Mouse (Mus musculus): ENCODE measurements around the gene Yif1a.

Yif1a gene

GRCm38 (mm10) chr19:5087884-5088728, at the start of gene Yif1a:
Yif1a (plus strand) TSS chr19:5088538.
- DNase-seq (ENCODE audit: inconsistent age in 2 of 2, low spot score in 1 of 2) = peak; percentile 95 to 98

- peak; percentile 92 to 96 for DNase-seq (ENCODE audit: inconsistent age in 2 of 2, low spot score in 1 of 2)
Observed at GRCm38 (mm10) chr19:5038709-5039156, 49.6 kb upstream of the Yif1a start, which contains the start of the genes B4gat1 and AC124502.3. B4gat1 (plus strand) TSS chr19:5038826. AC124502.3 (plus strand) TSS chr19:5038891.

- peak; percentile 47 to 68 for DNase-seq (ENCODE audit: inconsistent age in 2 of 2, low spot score in 1 of 2)
Observed at GRCm38 (mm10) chr19:5039301-5040114, 48.8 kb upstream of the Yif1a start.

DNA sequence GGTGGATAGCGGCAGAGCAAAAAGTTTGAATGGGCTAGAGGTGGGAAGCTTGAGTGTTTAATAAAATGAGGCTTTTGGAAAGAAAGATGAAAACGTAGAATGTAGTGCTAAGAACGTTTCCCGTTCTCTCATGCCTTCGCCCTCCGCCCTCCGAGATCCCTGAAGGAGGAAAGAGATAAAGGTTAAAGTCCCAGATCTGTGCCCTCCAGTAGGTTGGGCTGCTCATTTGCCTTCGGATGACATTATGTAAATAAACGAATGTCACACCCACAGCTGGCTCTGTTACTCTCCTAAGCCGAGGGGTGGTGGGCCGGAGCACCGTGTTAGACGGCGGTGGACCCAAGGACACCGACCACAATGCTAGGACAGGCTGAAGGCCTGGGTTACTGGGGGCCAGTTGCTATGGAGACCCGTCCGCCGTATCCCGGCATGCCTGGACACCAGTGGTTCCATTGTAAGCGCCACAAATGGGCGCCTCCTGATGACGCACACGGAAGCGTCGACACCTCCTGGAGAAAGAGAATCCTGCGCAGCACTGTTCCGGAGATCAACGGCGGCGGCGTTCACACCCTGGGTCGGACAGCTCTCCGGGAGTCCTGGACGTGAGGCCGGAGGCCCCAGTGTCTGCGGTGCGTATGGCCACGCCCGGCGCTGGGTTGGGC, 47.3 kb upstream of the Yif1a start, which contains the start of gene Brms1:
Gene Brms1 (plus strand): TSS at position 493 of the 662 bp plus-strand sequence.
- DNase-seq (ENCODE audit: inconsistent age in 2 of 2, low spot score in 1 of 2) = peak; percentile 92 to 97

GRCm38 (mm10) chr19:5041588-5041987, 46.8 kb upstream of the Yif1a start:
- DNase-seq (ENCODE audit: inconsistent age in 2 of 2, low spot score in 1 of 2) = no peak

DNA sequence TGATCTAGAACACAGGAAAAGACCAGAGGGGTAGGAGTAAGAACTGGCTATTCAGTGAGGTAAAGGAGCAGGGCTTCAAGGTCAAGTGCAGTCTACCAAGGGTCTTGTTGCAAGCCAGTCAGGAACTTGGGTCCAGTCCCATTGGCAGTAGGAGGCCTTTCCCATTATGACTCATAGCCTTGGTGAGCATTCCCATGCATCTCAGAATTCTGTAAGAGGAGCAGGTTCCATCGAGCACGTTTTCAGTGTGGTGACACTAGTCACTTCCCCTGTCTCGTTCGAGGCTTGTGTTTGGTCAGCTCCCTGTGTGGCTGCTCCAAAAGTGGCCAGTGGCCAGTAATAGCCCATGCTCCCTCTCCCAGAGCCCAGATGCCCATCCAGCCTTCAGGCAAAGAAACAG, 42.8 kb upstream of the Yif1a start:
- no peak for DNase-seq (ENCODE audit: inconsistent age in 2 of 2, low spot score in 1 of 2)

- no peak for DNase-seq (ENCODE audit: inconsistent age in 2 of 2, low spot score in 1 of 2)
Observed at GRCm38 (mm10) chr19:5048138-5049056, 39.9 kb upstream of the Yif1a start.

DNA sequence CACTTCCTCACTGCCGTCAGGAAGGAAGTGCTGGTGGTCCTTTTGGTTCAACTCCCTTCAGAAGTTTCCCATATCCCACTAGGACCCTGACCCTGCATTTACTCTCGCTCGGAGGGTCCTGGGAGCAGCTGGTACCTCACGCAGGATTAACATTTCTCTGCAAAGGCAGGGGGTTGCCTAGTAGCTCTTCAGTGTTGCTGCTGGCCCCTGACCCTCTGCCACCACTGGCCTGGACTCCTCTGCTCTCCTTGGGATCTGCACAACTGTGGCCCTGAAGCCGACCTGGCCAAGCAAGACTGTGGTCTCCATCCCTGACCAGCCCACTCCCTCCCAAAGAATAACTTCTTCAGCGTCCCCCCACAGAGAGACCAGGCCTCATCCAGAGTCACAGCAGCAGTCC, 39.0 kb upstream of the Yif1a start:
- no peak for DNase-seq (ENCODE audit: inconsistent age in 2 of 2, low spot score in 1 of 2)

GRCm38 (mm10) chr19:5050047-5050905, 38.1 kb upstream of the Yif1a start, which contains the start of gene Rin1:
Rin1 (plus strand) TSS chr19:5050481.
- peak; percentile 82 to 92 for DNase-seq (ENCODE audit: inconsistent age in 2 of 2, low spot score in 1 of 2)

- peak in 1 of 2 experiments; percentile 48 for DNase-seq (ENCODE audit: inconsistent age in 2 of 2, low spot score in 1 of 2)
Observed at GRCm38 (mm10) chr19:5051031-5051430, 37.3 kb upstream of the Yif1a start.

GRCm38 (mm10) chr19:5051515-5051914, 36.8 kb upstream of the Yif1a start:
- DNase-seq (ENCODE audit: inconsistent age in 2 of 2, low spot score in 1 of 2) = peak in 1 of 2 experiments; percentile 33

DNA sequence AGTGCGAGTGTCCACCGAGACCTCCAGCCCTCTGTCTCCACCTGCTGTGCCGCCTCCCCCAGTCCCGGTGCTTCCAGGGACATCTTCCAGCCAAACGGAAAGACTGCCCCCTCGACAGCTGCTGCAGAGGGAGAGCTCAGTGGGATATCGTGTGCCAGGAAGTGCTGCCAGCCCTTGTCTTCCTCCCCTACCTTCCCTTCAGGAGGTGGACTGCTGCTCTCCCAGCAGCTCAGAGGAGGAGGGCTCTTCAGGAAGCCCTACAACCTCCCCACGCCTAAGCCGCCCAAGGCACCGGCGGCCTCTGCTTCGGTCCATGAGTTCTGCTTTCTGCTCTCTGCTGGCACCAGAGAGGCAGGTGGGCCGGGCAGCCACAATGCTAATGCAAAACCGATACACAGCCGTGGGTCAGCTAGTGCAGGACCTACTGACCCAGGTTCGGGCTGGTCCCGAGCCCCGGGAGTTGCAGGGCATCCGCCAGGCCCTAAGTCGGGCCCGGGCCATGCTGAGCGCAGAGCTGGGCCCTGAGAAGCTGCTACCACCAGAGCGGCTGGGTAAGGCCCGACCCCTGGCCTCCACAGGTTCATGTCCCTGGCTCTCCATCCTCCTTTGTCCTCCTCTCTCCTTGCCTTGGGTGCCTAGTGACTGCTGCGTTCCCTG, 36.0 kb upstream of the Yif1a start:
- no peak for DNase-seq (ENCODE audit: inconsistent age in 2 of 2, low spot score in 1 of 2)

- DNase-seq (ENCODE audit: inconsistent age in 2 of 2, low spot score in 1 of 2) = no peak
Observed at GRCm38 (mm10) chr19:5052853-5053252, 35.5 kb upstream of the Yif1a start.

- DNase-seq (ENCODE audit: inconsistent age in 2 of 2, low spot score in 1 of 2) = peak; percentile 57 to 82
Observed at GRCm38 (mm10) chr19:5053909-5054308, 34.4 kb upstream of the Yif1a start.

DNA sequence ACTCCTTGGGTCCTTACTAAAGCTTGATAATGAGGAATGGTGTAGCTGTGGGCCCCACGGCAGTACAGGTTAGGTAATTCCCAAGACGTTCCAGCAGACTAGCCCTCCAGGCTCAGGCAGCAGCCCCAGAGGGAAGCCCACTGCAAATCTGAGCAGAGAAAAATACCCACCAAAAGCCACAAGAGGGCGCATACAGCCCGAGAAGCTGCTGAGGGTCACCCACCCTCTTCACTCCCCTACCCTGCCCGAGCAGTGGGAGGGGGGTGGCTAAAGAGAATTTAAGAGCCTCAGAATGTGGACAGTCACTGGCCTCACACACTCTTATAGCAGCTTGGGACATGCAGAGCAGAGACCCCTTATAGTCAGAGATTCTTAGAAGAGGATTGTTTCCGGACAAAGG, 32.1 kb upstream of the Yif1a start:
- DNase-seq (ENCODE audit: inconsistent age in 2 of 2, low spot score in 1 of 2) = peak in 1 of 2 experiments; percentile 61

- DNase-seq (ENCODE audit: inconsistent age in 2 of 2, low spot score in 1 of 2) = no peak
Observed at GRCm38 (mm10) chr19:5057876-5058775, 30.2 kb upstream of the Yif1a start.
